Mouse (Mus musculus) kidney, postnatal 4 days (tissue): ENCODE measurements around the gene Rnft2.

Experiments used
- DNase-seq, 2 experiments: peaks; one replicate each; pipeline ENCODE4 v3.0.0; 2021; ENCODE audit warnings: mixed read lengths in 2 of 2

Gene Rnft2

GRCm38 (mm10) chr5:118244606-118245443 lies at the start of gene Rnft2, which contains the start of gene 2410131K14Rik:
TSS of gene Rnft2 (minus strand) at chr5:118245116.
TSS of gene 2410131K14Rik (plus strand) at chr5:118245227.
- peak; percentile 100 for DNase-seq

GRCm38 (mm10) chr5:118294086-118294864 lies 49.4 kb upstream of the Rnft2 start:
- peak; percentile 91 to 93 for DNase-seq

GRCm38 (mm10) chr5:118292476-118292875 lies 47.6 kb upstream of the Rnft2 start:
- DNase-seq = no peak

- DNase-seq = no peak
Observed at GRCm38 (mm10) chr5:118291453-118291852, 46.5 kb upstream of the Rnft2 start.

GRCm38 (mm10) chr5:118277741-118278495 lies 33.0 kb upstream of the Rnft2 start:
- DNase-seq = no peak

GRCm38 (mm10) chr5:118276711-118277110 lies 31.8 kb upstream of the Rnft2 start:
- peak; percentile 42 to 53 for DNase-seq

GRCm38 (mm10) chr5:118276281-118276680 lies 31.4 kb upstream of the Rnft2 start:
- no peak for DNase-seq

GRCm38 (mm10) chr5:118274546-118274945 lies 29.6 kb upstream of the Rnft2 start:
- DNase-seq = no peak

- no peak for DNase-seq
Observed at GRCm38 (mm10) chr5:118273446-118273845, 28.5 kb upstream of the Rnft2 start.

GRCm38 (mm10) chr5:118271449-118272110 lies 26.7 kb upstream of the Rnft2 start:
- DNase-seq = no peak

GRCm38 (mm10) chr5:118268987-118269386 lies 24.1 kb upstream of the Rnft2 start:
- peak; percentile 93 to 94 for DNase-seq

- peak in 1 of 2 experiments; percentile 25 for DNase-seq
Observed at GRCm38 (mm10) chr5:118266309-118266708, 21.4 kb upstream of the Rnft2 start.

GRCm38 (mm10) chr5:118265366-118265765 lies 20.4 kb upstream of the Rnft2 start:
- no peak for DNase-seq

- no peak for DNase-seq
Observed at GRCm38 (mm10) chr5:118264279-118264678, 19.4 kb upstream of the Rnft2 start.

GRCm38 (mm10) chr5:118262418-118262817 lies 17.5 kb upstream of the Rnft2 start:
- DNase-seq = no peak

- no peak for DNase-seq
Observed at GRCm38 (mm10) chr5:118261181-118261580, 16.3 kb upstream of the Rnft2 start.

GRCm38 (mm10) chr5:118260642-118261041 lies 15.7 kb upstream of the Rnft2 start:
- no peak for DNase-seq

GRCm38 (mm10) chr5:118260055-118260454 lies 15.1 kb upstream of the Rnft2 start:
- DNase-seq = no peak

GRCm38 (mm10) chr5:118259636-118260035 lies 14.7 kb upstream of the Rnft2 start:
- no peak for DNase-seq

- no peak for DNase-seq
Observed at GRCm38 (mm10) chr5:118259152-118259551, 14.2 kb upstream of the Rnft2 start.

- DNase-seq = no peak
Observed at GRCm38 (mm10) chr5:118256981-118257380, 12.1 kb upstream of the Rnft2 start.

- DNase-seq = no peak
Observed at GRCm38 (mm10) chr5:118253551-118253950, 8.6 kb upstream of the Rnft2 start.
